Mouse (Mus musculus): Measurements from ENCODE around the gene Olfr1507. TPM values are rescaled to one million over a fixed set of nuclear protein-coding genes. Genes with fewer than 3 reads are reported as not detected.

The Olfr1507 gene
- total RNA-seq (2021) = not detected
- long read RNA-seq = 0 reads

- DNase-seq (ENCODE audit: low spot score in 2 of 2) = no peak
Observed at GRCm38 (mm10) chr14:52495516-52495915, at the start of gene Olfr1507. Gene Olfr1507 (minus strand): TSS chr14:52495749.

- DNase-seq (ENCODE audit: low spot score in 2 of 2) = no peak
Observed at GRCm38 (mm10) chr14:52533336-52533735, 37.8 kb upstream of the Olfr1507 start.

- DNase-seq (ENCODE audit: low spot score in 2 of 2) = no peak
Observed at GRCm38 (mm10) chr14:52524952-52525351, 29.4 kb upstream of the Olfr1507 start.

- DNase-seq (ENCODE audit: low spot score in 2 of 2) = no peak
Observed at GRCm38 (mm10) chr14:52467395-52467794, 28.2 kb downstream of the Olfr1507 start, which contains the start of gene Olfr1508. Gene Olfr1508 (minus strand): TSS chr14:52467495.

GRCm38 (mm10) chr14:52465738-52466137, 29.8 kb downstream of the Olfr1507 start:
- DNase-seq (ENCODE audit: low spot score in 2 of 2) = no peak

GRCm38 (mm10) chr14:52461928-52462327, 33.6 kb downstream of the Olfr1507 start:
- DNase-seq (ENCODE audit: low spot score in 2 of 2) = no peak

- DNase-seq (ENCODE audit: low spot score in 2 of 2) = no peak
Observed at GRCm38 (mm10) chr14:52451138-52451537, 44.4 kb downstream of the Olfr1507 start.

- no peak for DNase-seq (ENCODE audit: low spot score in 2 of 2)
Observed at GRCm38 (mm10) chr14:52442690-52443089, 52.9 kb downstream of the Olfr1507 start, which contains the start of gene Olfr1509. Gene Olfr1509 (plus strand): TSS chr14:52442990.

Other genes with a start within 250 kb of the Olfr1507 start
- 100 to 1,000 TPM; 119 to 131 TPM for gene Chd8, start 238.0 kb downstream of the Olfr1507 start, total RNA-seq (2021)
- 10 to 100 TPM; 51.7 to 54.9 TPM for gene Tox4, start 216.6 kb downstream of the Olfr1507 start, total RNA-seq (2021)
- gene Rab2b, start 216.2 kb downstream of the Olfr1507 start, total RNA-seq (2021) = 10 to 100 TPM; 39.7 to 41.2 TPM
- 10 to 100 TPM; 34.6 to 39.3 TPM for gene Mettl3, start 190.6 kb downstream of the Olfr1507 start, total RNA-seq (2021)
- 10 to 100 TPM; 45.0 to 47.0 TPM for gene Sall2, start 167.0 kb downstream of the Olfr1507 start, total RNA-seq (2021)
- not detected for gene Olfr1513, start 139.3 kb downstream of the Olfr1507 start, total RNA-seq (2021)
- not detected for gene Olfr1512, start 116.6 kb downstream of the Olfr1507 start, total RNA-seq (2021)
- not detected for gene Olfr1511, start 98.4 kb downstream of the Olfr1507 start, total RNA-seq (2021)
- gene Olfr1510, start 81.4 kb downstream of the Olfr1507 start, total RNA-seq (2021) = not detected
- not detected for gene Olfr1509, start 52.8 kb downstream of the Olfr1507 start, total RNA-seq (2021)
- not detected for gene Olfr1508, start 28.3 kb downstream of the Olfr1507 start, total RNA-seq (2021)

Data from layer of hippocampus, postnatal 10 days (tissue).